Mouse (Mus musculus): ENCODE results near the gene Natd1. TPM values are rescaled to one million over a fixed set of nuclear protein-coding genes. Genes with fewer than 3 reads are reported as not detected.

Gene Natd1
- polyA plus RNA-seq, 1 experiment from 2014 or later: 14.2 TPM

DNA sequence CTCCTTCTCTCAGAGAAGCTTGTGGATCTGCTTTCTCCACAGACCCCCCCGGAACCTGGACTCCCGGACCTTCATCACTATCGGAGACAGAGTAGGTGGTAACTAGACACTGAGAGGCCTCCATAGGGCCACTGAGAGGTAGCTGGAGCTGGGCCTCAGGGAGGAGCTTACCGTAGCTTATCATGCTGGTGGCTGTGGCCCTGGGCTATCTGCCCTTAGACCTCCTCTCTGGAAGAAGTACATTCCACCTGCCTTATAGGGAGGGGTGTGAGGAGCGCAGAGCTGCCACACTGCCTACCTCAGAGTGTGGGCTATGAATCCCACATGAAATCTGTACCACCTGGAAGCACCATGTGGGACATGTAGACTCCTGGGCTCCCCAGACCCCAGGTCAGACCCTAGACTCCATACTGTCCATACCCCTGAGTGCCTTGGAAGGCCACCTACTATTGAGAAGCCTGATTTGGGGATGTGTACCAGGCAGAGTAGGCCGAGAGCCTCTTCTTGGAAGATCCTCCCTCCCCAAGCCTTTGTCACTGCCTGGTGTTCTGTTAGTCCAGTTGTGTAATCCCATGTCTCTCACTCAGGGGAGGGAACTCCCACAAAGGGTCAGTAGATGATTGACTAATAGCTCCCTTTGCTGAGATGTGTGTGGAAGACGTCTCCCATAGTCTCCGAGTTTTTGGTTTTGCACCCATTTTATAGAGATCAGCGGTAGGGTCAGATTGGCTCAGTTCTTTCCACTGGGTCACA lies 27.9 kb upstream of the Natd1 start:
- no peak overlapping the region for H3K9ac ChIP-seq (replicated peaks)
- H3K4me2 ChIP-seq: no peak overlapping the region
- no peak overlapping the region for H3K27ac ChIP-seq
- no peaks in the 10 kb centered on the region for H3K27me3 ChIP-seq
- no peaks in the 10 kb centered on the region for H3K9me3 ChIP-seq
- H3K4me3 ChIP-seq (replicated peaks): no peak overlapping the region
- peaks cover 61% of the 10 kb centered on the region for H3K36me3 ChIP-seq
- WGBS: 94% methylated on average over 9 of the region's 9 CpGs
- ATAC-seq (ENCODE audit: insufficient number of reproducible peaks, insufficient read depth, low FRiP score, low TSS enrichment, low read depth): no peak
- H3K4me1 ChIP-seq (replicated peaks): 0 out of 2 replicates have a peak, but pooled peaks cover 9% of the 10 kb centered on the region

GRCm38 (mm10) chr11:60941370-60941769 lies 26.8 kb upstream of the Natd1 start:
- Histone ChIP-seq H3K27ac (no peak overlapping the region), H3K36me3 (peaks cover 50% of the 10 kb centered on the region), H3K4me1 (replicated peaks) (0 out of 2 replicates have a peak, but pooled peaks cover 9% of the 10 kb centered on the region), H3K9me3 (no peaks in the 10 kb centered on the region), H3K4me2 (no peak overlapping the region), H3K9ac (replicated peaks) (no peak overlapping the region), H3K27me3 (no peaks in the 10 kb centered on the region), H3K4me3 (replicated peaks) (no peak overlapping the region)
- 66% methylated on average over 9 of the region's 9 CpGs for WGBS
- peak; percentile 67; the same call in 1 of the 2 replicates for ATAC-seq (ENCODE audit: insufficient number of reproducible peaks, insufficient read depth, low FRiP score, low TSS enrichment, low read depth)

- WGBS: 90% methylated on average over 5 of the region's 5 CpGs
- Histone ChIP-seq H3K27me3 (no peaks in the 10 kb centered on the region), H3K27ac (no peak overlapping the region), H3K4me3 (replicated peaks) (no peak overlapping the region), H3K4me2 (no peak overlapping the region), H3K9me3 (no peaks in the 10 kb centered on the region), H3K36me3 (peaks cover 49% of the 10 kb centered on the region), H3K4me1 (replicated peaks) (0 out of 2 replicates have a peak, but pooled peaks cover 9% of the 10 kb centered on the region), H3K9ac (replicated peaks) (0 out of 2 replicates have a peak overlapping the region, but pooled peaks have one; percentile 18)
- ATAC-seq (ENCODE audit: insufficient number of reproducible peaks, insufficient read depth, low FRiP score, low TSS enrichment, low read depth): no peak
These were observed 26.0 kb upstream of the Natd1 start for GRCm38 (mm10) chr11:60940501-60940900.

DNA sequence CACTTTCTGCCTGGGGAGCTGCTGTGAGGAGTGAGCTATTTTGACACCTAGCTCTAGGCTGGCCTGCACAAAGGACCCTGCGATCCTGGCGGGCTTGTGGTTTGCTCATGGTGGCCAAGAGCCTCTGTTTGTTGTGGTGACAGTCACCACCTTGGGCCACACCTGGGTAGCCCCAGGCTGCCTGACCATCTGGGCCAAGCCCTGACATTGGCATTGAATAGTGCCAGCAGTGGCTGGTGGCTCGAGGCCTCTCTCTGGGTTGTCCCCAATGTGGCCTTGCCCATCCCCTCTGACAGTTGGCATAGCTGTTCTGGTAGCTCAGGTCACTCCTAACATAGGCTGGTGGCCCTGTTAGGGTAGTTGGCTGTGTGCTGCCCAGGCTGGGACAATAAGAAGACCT lies 24.9 kb upstream of the Natd1 start:
- no peak for ATAC-seq (ENCODE audit: insufficient number of reproducible peaks, insufficient read depth, low FRiP score, low TSS enrichment, low read depth)
- no peak overlapping the region for H3K4me3 ChIP-seq (replicated peaks)
- H3K4me1 ChIP-seq (replicated peaks): 0 out of 2 replicates have a peak, but pooled peaks cover 11% of the 10 kb centered on the region
- peaks cover 49% of the 10 kb centered on the region for H3K36me3 ChIP-seq
- WGBS: 97% methylated on average over 3 of the region's 3 CpGs
- no peaks in the 10 kb centered on the region for H3K9me3 ChIP-seq
- H3K27me3 ChIP-seq: no peaks in the 10 kb centered on the region
- H3K4me2 ChIP-seq: no peak overlapping the region
- H3K27ac ChIP-seq: no peak overlapping the region
- no peak overlapping the region for H3K9ac ChIP-seq (replicated peaks)

DNA sequence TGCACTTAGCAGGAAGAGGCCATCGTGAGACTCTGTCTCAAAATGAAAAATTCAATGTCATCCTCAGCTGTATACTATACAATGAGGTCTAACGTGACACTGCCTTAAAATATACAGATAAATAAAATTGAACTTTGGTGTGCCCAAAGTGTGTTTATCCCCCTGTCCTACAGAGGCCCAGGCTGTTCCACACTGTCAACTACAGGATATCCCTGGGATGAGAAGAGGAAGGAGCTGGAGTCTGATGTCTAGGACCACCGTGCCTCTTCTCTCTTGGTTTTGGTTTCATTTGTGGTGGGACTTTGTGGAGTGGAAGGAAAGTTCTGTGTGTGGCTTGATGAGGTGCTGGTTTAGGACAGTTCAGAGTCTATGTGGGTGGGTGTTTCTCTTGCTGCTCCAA lies 23.1 kb upstream of the Natd1 start:
- H3K36me3 ChIP-seq: peaks cover 31% of the 10 kb centered on the region
- no peak overlapping the region for H3K9ac ChIP-seq (replicated peaks)
- H3K9me3 ChIP-seq: no peaks in the 10 kb centered on the region
- 88% methylated on average over 3 of the region's 3 CpGs for WGBS
- H3K4me1 ChIP-seq (replicated peaks): peaks cover 24% of the 10 kb centered on the region
- H3K4me3 ChIP-seq (replicated peaks): no peak overlapping the region
- no peak for ATAC-seq (ENCODE audit: insufficient number of reproducible peaks, insufficient read depth, low FRiP score, low TSS enrichment, low read depth)
- H3K4me2 ChIP-seq: no peak overlapping the region
- no peaks in the 10 kb centered on the region for H3K27me3 ChIP-seq
- no peak overlapping the region for H3K27ac ChIP-seq

GRCm38 (mm10) chr11:60935975-60936373 lies 21.4 kb upstream of the Natd1 start:
- WGBS: 77% methylated on average over 4 of the region's 4 CpGs
- no peaks in the 10 kb centered on the region for H3K9me3 ChIP-seq
- H3K4me2 ChIP-seq: no peak overlapping the region
- no peak overlapping the region for H3K27ac ChIP-seq
- peaks cover 22% of the 10 kb centered on the region for H3K36me3 ChIP-seq
- H3K9ac ChIP-seq (replicated peaks): no peak overlapping the region
- no peak for ATAC-seq (ENCODE audit: insufficient number of reproducible peaks, insufficient read depth, low FRiP score, low TSS enrichment, low read depth)
- peaks cover 26% of the 10 kb centered on the region for H3K4me1 ChIP-seq (replicated peaks)
- 0 out of 2 replicates have a peak, but pooled peaks cover 2% of the 10 kb centered on the region for H3K27me3 ChIP-seq
- H3K4me3 ChIP-seq (replicated peaks): no peak overlapping the region

DNA sequence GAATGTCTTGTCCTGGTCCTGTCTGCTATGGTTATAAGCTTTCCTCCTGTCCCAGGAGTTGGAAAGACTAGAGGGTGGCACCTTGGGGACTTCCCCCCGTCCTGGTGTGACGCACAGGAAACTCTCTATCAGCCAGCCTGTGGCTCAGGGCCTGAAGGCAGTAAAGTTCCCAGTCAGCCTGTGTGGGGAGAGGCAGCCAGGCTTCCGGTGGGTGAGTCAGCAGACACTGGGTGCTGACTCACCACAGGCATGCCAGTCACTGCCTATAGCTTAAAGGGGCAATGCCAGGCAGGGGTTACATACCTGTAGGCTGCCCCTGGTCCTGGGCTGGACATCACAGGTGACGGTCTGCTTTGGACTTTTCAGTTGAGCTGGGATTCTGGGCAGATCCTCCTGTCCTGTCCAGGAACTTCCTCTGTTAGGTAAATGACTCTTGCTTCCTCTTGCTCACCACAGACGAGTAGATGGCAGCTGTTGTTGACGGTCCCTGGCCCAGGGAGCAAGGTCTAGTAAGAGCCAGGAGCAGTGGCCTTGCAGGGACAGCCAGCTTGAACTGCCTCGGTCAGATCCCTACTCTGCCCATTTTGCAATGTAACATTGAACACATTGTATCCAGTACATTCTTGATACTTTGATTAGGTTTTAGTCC lies 20.9 kb upstream of the Natd1 start:
- no peak for ATAC-seq (ENCODE audit: insufficient number of reproducible peaks, insufficient read depth, low FRiP score, low TSS enrichment, low read depth)
- Histone ChIP-seq H3K36me3 (peaks cover 18% of the 10 kb centered on the region), H3K4me2 (no peak overlapping the region), H3K27ac (no peak overlapping the region; the same call in 1 of the 2 replicates), H3K9ac (replicated peaks) (no peak overlapping the region), H3K4me1 (replicated peaks) (peaks cover 27% of the 10 kb centered on the region), H3K9me3 (no peaks in the 10 kb centered on the region), H3K27me3 (0 out of 2 replicates have a peak, but pooled peaks cover 4% of the 10 kb centered on the region), H3K4me3 (replicated peaks) (no peak overlapping the region)
- 79% methylated on average over 7 of the region's 7 CpGs for WGBS

DNA sequence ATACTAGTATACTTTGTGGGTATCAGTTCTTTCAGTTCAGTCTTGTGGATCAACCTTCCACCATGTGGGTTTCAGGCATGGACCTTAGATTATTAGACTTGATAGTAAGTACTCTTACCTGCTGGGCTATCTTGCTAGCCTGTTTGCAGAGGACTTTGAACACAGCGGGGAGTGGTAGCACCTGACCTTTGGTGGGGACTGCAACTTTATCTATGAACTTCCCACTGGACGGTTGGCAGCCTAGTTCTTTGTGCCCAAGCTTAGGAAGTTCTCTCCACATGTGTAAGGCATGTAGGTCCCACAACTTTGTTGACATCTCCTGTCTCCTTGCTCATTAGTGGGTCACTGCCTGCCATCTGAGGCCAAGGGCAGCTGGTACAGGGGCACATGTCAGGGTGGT lies 20.2 kb upstream of the Natd1 start:
- Histone ChIP-seq H3K9me3 (no peaks in the 10 kb centered on the region), H3K4me1 (replicated peaks) (peaks cover 27% of the 10 kb centered on the region), H3K36me3 (peaks cover 15% of the 10 kb centered on the region; the same call in 1 of the 2 replicates), H3K27ac (no peak overlapping the region; the same call in 1 of the 2 replicates), H3K27me3 (peaks cover 6% of the 10 kb centered on the region), H3K9ac (replicated peaks) (no peak overlapping the region), H3K4me3 (replicated peaks) (no peak overlapping the region), H3K4me2 (no peak overlapping the region)
- 90% methylated on average over 2 of the region's 2 CpGs for WGBS
- no peak for ATAC-seq (ENCODE audit: insufficient number of reproducible peaks, insufficient read depth, low FRiP score, low TSS enrichment, low read depth)

- Histone ChIP-seq H3K4me1 (replicated peaks) (peaks cover 27% of the 10 kb centered on the region), H3K9me3 (no peaks in the 10 kb centered on the region), H3K4me3 (replicated peaks) (peak overlapping the region; percentile 68), H3K9ac (replicated peaks) (peak overlapping the region; percentile 82), H3K27me3 (peaks cover 8% of the 10 kb centered on the region), H3K36me3 (peaks cover 15% of the 10 kb centered on the region; the same call in 1 of the 2 replicates), H3K27ac (no peak overlapping the region), H3K4me2 (peak overlapping the region; percentile 77)
- 80% methylated on average over 10 of the region's 10 CpGs for WGBS
- ATAC-seq (ENCODE audit: insufficient number of reproducible peaks, insufficient read depth, low FRiP score, low TSS enrichment, low read depth): no peak
These were observed 18.8 kb upstream of the Natd1 start for GRCm38 (mm10) chr11:60933178-60933930.

DNA sequence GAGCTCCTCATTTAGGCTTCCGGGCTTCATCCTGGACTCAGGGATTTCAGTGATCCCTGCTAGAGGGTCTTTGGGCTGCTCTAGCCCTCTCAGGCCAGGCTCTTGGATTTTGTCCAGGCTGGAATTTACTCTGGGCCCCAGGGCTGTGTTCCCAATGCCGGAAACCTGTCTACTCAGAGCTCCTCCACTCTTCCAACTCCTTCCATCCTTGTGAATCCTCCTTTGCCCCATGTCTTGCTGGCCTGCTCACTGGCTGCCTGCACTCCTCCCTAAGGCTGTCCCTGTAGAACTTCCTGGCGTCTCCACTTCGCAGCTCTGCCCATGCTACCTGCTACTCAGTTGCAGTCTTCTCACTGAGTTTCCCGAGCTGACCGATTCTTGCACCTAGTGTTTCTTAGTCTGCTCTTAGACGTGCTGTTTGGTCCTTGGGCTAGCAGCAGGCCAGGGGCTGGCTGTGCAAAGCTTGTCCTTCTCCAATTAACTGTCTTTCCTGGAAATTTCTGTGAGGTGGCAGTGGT lies 18.0 kb upstream of the Natd1 start:
- Histone ChIP-seq H3K36me3 (peaks cover 15% of the 10 kb centered on the region; the same call in 1 of the 2 replicates), H3K27me3 (peaks cover 8% of the 10 kb centered on the region), H3K4me3 (replicated peaks) (peak overlapping the region; percentile 68), H3K9ac (replicated peaks) (peak overlapping the region; percentile 82), H3K4me2 (peak overlapping the region; percentile 77), H3K9me3 (no peaks in the 10 kb centered on the region), H3K27ac (peak overlapping the region; percentile 41), H3K4me1 (replicated peaks) (peaks cover 29% of the 10 kb centered on the region)
- 6% methylated on average over 7 of the region's 7 CpGs for WGBS
- no peak for ATAC-seq (ENCODE audit: insufficient number of reproducible peaks, insufficient read depth, low FRiP score, low TSS enrichment, low read depth)

Data from limb, embryonic 12.5 days (tissue).